Mouse (Mus musculus) c-Kit-positive CD71-negative TER-119-negative erythroid progenitor cells, embryonic 14.5 days (primary cell): Measurements from ENCODE around the gene Gm17018.
A peak's percentile ranks its signal among the peaks of the same experiment; 100 is the strongest.

ENCODE experiments used
- DNase-seq: peaks from one replicate; pipeline ENCODE4 v3.0.0-alpha.2; 2013; ENCODE audit warnings: low read depth

Gene Gm17018

DNA sequence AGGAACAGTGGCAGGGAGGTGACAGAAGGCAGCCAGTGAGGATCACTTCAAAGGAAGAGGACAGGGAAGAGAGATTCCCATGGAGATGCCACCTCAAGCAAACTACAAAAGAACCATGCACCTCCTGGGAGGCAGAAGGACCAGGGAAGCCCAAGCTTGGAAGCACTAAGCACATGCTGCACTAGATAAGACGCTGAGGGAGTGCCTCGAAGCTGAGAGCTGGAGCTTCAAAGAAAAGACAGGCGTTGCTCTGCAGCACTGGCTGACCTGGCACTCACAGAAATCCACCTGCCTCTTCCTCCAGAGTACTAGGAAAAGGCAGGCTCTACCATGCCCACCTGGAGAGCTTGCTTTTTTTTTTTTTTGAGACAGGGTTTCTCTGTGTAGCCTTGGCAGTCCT lies 66.6 kb downstream of the Gm17018 start:
- DNase-seq, result no peak

DNA sequence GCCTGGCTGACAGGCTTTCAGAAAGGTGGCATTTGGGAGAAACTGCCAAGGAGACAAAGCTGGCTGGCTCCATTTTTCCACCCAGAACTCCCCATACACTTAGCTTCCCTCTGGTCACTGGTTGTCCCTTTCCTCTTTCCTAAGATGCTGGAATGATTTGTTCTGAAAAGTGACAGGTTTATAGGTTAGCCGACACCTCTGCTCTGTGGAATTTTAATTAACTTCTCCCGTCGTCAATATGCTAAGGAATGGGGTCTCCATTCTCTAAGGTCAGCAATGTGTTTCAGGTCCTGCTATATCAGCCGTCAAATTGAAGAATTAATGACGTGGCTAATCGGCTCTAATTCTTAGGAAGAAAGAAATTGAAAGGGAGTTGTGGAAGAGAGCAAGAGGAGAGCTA lies 68.2 kb downstream of the Gm17018 start:
- DNase-seq, result no peak

DNA sequence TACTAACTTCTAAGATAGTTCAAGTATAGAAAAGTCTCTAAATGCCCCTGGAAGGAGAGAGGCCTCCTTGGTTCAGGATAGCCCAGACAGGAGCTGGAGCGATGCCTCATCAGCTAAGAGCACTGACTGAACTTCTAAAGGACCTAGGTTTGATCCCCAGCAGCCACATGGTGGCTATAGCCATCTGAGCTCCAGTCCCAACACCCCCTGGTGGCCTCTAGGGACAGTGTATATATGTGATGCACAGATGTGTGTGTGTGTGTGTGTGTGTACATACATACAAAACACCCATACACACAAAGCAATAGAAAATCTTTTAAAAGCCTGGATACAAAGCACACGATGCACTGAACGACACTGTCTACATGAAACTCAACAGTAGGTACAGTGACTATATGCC lies 68.8 kb downstream of the Gm17018 start:
- DNase-seq, result peak; percentile 24
